Mouse (Mus musculus) adrenal gland, adult 8-10 months (tissue): ENCODE data around the gene Gm13285. TPM values are rescaled to one million over a fixed set of nuclear protein-coding genes. Genes with fewer than 3 reads are reported as not detected.
A peak's percentile ranks its signal among the peaks of the same experiment; 100 is the strongest.
"Not testable (repeated sequence)": the region's sequence is repeated elsewhere in the genome, so short reads cannot be mapped to it uniquely, and the experiment has no call there.

ENCODE experiments used
- DNase-seq: peaks from one replicate; pipeline ENCODE4 v3.0.0; 2022
- total RNA-seq, 4 experiments: library from RNA; stranded (reverse); gene quantifications; 2 replicates each; pipeline ENCODE4 v1.2.4; 2022

Gm13285 gene
- total RNA-seq, 4 experiments from 2014 or later = 0.24 TPM; not detected in 3

DNA sequence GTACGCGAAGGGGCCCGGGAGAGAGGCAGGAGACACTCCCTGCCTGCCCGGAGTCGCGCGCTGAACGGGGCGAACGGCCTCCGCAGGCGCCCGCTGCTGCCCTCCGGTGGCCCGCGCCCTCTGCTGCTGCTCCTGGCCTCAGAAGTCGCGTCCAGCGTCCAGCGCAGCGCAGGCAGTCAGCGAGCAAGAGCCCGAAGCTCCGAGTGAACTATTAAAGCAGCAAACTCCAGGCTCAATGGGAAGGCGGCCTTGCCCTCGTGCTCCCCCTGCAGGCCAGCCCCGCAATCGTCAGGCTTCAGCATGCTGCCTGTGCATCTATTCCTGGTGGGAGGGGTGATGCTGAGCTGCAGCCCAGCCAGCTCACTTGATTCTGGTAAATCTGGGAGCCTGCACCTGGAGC, 2.4 kb upstream of the Gm13285 start, which contains the start of gene Gm13279:
Gene Gm13279 (plus strand): TSS at position 301 of the 400 bp plus-strand sequence.
- not testable (repeated sequence) for DNase-seq

DNA sequence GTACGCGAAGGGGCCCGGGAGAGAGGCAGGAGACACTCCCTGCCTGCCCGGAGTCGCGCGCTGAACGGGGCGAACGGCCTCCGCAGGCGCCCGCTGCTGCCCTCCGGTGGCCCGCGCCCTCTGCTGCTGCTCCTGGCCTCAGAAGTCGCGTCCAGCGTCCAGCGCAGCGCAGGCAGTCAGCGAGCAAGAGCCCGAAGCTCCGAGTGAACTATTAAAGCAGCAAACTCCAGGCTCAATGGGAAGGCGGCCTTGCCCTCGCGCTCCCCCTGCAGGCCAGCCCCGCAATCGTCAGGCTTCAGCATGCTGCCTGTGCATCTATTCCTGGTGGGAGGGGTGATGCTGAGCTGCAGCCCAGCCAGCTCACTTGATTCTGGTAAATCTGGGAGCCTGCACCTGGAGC, 3.5 kb downstream of the Gm13285 start, which contains the start of gene Gm13287:
Gene Gm13287 (plus strand): TSS at position 301 of the 400 bp plus-strand sequence.
- not testable (repeated sequence) for DNase-seq

DNA sequence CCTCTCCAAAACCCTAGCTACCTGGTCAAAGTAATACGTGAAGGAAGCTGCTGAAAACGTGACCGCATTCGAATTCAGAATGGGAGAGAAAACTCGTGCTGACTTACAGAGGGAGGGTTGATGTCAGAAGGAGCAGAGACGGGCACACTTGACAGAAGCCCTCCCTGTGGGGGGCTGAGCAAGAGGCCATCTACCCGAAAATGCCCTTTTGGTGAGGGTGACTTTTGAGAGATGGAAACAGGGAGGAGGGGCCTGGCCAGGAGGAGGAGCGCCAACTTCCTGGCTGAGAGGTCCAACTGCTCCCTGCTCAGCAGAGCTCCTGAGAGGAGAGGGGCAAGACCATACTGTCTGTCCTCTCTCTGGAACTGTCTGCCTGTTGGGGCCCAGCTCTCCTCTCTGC, 5.8 kb downstream of the Gm13285 start, which contains the start of gene Gm13288:
Gene Gm13288 (plus strand): TSS at position 301 of the 400 bp plus-strand sequence.
- DNase-seq = not testable (repeated sequence)

DNA sequence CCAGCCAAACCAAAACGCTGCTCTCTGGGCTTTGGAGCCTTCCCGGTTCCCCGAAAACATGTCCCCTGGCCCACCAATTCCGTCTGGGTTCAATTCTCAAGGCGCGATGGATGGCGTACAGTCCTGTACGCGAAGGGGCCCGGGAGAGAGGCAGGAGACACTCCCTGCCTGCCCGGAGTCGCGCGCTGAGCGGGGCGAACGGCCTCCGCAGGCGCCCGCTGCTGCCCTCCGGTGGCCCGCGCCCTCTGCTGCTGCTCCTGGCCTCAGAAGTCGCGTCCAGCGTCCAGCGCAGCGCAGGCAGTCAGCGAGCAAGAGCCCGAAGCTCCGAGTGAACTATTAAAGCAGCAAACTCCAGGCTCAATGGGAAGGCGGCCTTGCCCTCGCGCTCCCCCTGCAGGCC, 6.3 kb downstream of the Gm13285 start:
- DNase-seq = peak; percentile 21

DNA sequence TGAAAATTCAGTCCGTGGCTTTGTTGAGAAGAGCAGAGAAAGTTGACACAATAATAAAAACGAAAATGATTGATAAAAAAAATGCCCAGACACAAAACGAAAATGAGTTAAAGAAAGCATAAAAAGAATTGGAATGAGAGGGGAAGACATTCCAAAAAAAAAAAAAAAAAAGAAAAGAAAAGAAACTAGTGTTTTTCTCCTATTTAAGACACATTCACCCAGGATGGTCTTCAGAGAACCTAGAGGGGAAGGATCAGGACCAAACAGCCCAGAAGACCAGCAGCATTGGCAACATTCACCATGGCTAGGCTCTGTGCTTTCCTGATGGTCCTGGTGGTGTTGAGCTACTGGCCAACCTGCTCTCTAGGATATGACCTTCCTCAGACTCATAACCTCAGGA, 16.5 kb downstream of the Gm13285 start, which contains the start of gene Ifna7:
Gene Ifna7 (plus strand): TSS at position 301 of the 400 bp plus-strand sequence.
- DNase-seq = no peak

DNA sequence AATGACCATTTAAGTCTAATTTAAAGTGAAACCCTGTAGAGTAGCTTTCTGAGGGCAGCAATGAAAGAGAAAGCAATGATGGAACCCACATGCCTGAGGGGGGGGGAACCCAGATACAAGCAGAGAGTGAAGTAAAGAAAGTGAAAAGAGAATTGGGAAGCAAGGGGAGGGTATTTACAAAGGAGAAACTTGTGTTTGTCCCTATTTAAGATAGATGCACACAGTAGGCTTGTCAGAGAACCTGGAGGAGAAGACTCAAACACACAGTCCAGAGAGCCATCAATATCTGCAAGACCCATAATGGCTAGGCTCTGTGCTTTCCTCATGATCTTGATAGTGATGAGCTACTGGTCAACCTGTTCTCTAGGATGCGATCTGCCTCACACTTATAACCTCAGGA, 20.2 kb downstream of the Gm13285 start, which contains the start of gene Ifna11:
Gene Ifna11 (plus strand): TSS at position 301 of the 400 bp plus-strand sequence.
- no peak for DNase-seq

DNA sequence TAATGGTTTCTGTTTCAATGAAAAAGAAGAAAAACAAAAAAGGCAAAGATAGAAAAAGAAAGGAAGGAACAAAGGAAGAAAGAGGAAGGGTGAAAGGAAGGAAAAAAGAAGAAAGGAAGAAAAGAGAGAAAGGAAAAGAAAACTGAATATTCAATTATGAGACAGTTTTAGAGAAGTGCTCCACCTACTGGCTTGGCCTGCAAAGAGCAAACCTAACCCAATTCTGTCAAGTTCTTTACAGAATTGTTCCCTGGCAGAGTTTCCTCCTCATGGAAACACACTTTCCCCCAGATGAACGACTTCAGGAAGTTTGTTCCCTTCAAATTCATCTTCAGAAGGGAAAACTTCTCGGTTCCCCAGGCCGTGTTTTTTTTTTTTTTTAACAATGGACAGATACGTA, 23.5 kb downstream of the Gm13285 start:
- DNase-seq = no peak

DNA sequence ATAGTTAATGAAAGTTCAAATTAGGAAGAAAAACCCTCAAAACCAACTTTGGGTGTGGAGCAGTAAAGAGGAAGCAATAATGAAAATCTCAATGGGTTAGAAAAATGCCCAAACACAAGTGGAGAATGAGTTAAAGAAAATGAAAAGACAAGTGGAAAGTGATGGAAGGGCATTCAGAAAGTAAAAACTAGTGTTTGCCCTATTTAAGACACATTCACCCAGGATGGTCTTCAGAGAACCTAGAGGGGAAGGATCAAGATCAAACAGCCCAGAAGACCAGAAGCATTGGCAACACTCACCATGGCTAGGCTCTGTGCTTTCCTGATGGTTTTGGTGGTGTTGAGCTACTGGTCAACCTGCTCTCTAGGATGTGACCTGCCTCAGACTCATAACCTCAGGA, 27.7 kb downstream of the Gm13285 start, which contains the start of gene Ifna6:
Gene Ifna6 (plus strand): TSS at position 301 of the 400 bp plus-strand sequence.
- DNase-seq = not testable (repeated sequence)

DNA sequence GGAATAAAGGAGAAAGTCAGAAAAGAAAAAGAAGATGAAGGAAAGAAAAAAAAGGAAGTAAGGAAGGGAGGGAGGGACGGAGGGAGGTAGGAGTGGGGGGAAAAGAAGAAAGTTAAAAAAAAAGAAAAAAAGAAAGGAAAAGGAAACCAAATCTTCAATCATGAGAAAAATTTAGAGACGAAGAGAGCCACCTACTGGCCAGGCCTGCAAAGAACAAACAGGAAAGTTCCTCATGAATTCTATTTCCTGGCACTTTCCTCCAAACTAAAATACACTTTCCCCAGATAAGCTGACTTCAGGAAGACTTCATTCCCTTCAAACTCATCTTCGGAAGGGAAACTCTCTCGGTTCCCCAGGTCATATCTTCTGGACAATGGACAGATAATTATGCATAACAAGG, 31.1 kb downstream of the Gm13285 start:
- no peak for DNase-seq

DNA sequence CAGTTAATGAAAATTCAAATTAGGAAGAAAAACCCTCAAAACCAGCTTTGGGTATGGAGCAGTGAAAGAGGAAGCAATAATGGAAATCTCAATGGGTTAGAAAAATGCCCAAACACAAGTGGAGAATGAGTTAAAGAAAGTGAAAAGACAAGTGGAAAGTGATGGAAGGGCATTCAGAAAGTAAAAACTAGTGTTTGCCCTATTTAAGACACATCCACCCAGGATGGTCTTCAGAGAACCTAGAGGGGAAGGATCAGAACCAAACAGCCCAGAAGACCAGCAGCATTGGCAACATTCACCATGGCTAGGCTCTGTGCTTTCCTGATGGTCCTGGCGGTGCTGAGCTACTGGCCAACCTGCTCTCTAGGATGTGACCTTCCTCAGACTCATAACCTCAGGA, 35.8 kb downstream of the Gm13285 start, which contains the start of gene Ifna5:
Gene Ifna5 (plus strand): TSS at position 301 of the 400 bp plus-strand sequence.
- not testable (repeated sequence) for DNase-seq

DNA sequence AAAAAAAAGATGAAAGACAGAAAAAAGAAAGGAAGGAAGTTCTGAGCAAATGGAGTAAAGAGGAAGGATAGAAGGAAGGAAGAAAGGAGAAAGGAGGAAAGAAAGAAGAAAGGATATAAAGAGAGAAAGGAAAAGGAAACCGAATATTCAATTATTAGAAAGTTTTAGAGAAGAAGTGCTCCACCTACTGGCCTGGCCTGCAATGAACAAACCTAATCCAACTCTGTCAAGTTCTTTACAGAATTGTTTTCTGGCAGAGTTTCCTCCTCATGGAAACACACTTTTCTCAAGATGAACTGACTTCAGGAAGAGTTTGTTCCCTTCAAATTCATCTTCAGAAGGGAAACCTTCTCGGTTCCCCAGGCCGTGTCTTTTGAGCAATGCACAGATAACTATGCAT, 39.4 kb downstream of the Gm13285 start:
- DNase-seq = no peak

DNA sequence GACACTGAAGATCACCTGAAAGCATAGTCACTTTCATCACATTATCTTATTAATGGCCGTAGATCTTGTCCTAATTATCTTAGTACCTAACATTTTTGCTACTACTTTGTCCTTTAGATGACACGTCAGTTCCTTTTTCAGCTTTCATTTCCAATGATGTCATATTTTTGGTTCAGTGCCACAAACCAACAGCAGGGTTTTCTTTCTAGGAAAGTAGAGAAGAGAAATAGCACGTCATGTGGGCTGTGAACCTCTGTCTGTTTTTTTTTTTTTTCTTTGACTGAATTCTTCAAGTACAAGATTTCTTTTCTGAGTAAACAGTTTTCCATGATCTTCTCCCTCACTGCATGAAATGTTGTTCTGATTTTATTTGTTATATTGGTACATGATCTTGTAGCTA, 40.6 kb downstream of the Gm13285 start:
- DNase-seq = no peak

DNA sequence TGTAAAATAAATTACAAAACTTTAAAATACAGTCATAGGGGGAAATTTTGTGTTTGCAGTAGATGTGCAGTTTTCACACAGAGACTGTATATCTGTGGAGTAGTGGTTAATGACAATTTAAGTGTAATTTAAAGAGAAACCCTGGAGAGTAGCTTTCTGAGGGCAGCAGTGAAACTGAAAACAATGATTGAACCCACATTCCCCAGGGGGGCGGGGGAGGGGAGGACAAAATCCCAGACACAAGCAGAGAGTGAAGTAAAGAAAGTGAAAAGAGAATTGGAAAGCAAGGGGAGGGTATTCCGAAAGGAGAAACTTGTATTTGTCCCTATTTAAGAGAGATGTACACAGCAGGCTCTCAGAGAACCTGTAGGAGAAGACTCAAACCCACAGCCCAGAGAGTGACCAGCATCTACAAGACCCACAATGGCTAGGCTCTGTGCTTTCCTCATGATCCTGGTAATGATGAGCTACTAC, 42.0 kb downstream of the Gm13285 start, which contains the start of gene Ifna4:
Gene Ifna4 (plus strand): TSS at position 424 of the 474 bp plus-strand sequence.
- no peak for DNase-seq

DNA sequence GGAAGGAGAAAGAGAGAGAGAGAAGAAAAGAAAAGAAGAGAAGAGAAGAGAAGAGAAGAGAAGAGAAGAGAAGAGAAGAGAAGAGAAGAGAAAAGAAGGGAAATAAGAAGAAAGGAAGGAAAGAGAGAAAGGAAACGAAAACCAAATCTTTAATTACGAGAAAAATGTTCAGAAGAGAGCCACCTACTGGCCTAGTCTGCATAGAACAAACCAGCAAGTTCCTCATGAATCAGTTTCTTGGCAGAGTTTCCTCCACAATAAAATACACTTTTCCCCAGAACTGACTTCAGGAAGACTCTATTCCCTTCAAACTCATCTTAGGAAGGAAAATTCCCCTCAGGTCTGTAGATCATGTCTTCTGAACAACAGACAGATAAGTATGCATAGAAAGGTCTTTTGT, 45.9 kb downstream of the Gm13285 start:
- DNase-seq = no peak

DNA sequence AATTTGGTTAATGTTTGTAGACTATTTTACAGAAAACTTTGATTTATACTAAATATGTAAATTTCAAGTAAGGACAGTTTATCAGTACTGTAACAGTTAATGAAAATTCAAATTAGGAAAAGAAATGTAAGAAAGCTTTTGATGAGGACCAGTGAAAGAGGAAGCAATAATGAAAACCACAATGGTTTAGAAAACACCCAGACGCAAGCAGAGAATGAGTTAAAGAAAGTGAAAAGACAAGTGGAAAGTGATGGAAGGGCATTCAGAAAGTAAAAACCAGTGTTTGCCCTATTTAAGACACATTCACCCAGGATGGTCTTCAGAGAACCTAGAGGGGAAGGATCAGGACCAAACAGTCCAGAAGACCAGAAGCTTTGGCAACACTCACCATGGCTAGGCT, 50.2 kb downstream of the Gm13285 start, which contains the start of gene Ifna1:
Gene Ifna1 (plus strand): TSS at position 390 of the 400 bp plus-strand sequence.
- no peak for DNase-seq

Other genes with a start within 250 kb of the Gm13285 start
- gene Ifna15, start 241.4 kb upstream of the Gm13285 start, total RNA-seq = not detected
- not detected for gene Ifna14, start 227.9 kb upstream of the Gm13285 start, total RNA-seq
- not detected for gene Ifna9, start 207.3 kb upstream of the Gm13285 start, total RNA-seq
- not detected for gene Ifna12, start 196.3 kb upstream of the Gm13285 start, total RNA-seq
- gene C87499, start 165.3 kb upstream of the Gm13285 start, total RNA-seq = not detected
- not detected for gene Ifna13, start 155.2 kb upstream of the Gm13285 start, total RNA-seq
- not detected for gene Ifna16, start 122.7 kb upstream of the Gm13285 start, total RNA-seq
- not detected for gene Ifna2, start 115.8 kb upstream of the Gm13285 start, total RNA-seq
- gene Ifnab, start 108.3 kb upstream of the Gm13285 start, total RNA-seq = not detected
- under 1 TPM; 0.67 to 0.92 (median 0.73) TPM for gene Gm26566, start 77.9 kb upstream of the Gm13285 start, total RNA-seq
- 100 to 1,000 TPM in 1 of 4 experiments, 10 to 100 TPM in 3; 76.7 to 100 (median 91.0) TPM for gene Klhl9, start 77.2 kb upstream of the Gm13285 start, total RNA-seq
- not detected for gene Gm13271, start 44.8 kb upstream of the Gm13285 start, total RNA-seq
- not detected for gene Gm13283, start 39.5 kb upstream of the Gm13285 start, total RNA-seq
- under 1 TPM in 1 of 4 experiments, not detected in 3; 0.46 TPM for gene Gm13290, start 25.8 kb upstream of the Gm13285 start, total RNA-seq
- not detected for gene Gm13289, start 22.7 kb upstream of the Gm13285 start, total RNA-seq
- not detected for gene Gm13272, start 19.8 kb upstream of the Gm13285 start, total RNA-seq
- under 1 TPM in 1 of 4 experiments, not detected in 3; 0.49 TPM for gene Ifnz, start 17.5 kb upstream of the Gm13285 start, total RNA-seq
- not detected for gene Gm13276, start 14.0 kb upstream of the Gm13285 start, total RNA-seq
- gene Gm13277, start 11.0 kb upstream of the Gm13285 start, total RNA-seq = not detected
- not detected for gene Gm13278, start 8.1 kb upstream of the Gm13285 start, total RNA-seq
- not detected for gene Gm13275, start 5.2 kb upstream of the Gm13285 start, total RNA-seq
- not detected for gene Gm13279, start 2.3 kb upstream of the Gm13285 start, total RNA-seq
- gene Gm13287, start 3.6 kb downstream of the Gm13285 start, total RNA-seq = not detected
- not detected for gene Gm13288, start 5.9 kb downstream of the Gm13285 start, total RNA-seq
- gene Ifna7, start 16.6 kb downstream of the Gm13285 start, total RNA-seq = not detected
- gene Ifna11, start 20.3 kb downstream of the Gm13285 start, total RNA-seq = not detected
- gene Ifna6, start 27.8 kb downstream of the Gm13285 start, total RNA-seq = not detected
- not detected for gene Ifna5, start 35.9 kb downstream of the Gm13285 start, total RNA-seq
- gene Ifna4, start 42.2 kb downstream of the Gm13285 start, total RNA-seq = not detected
- gene Ifna1, start 50.4 kb downstream of the Gm13285 start, total RNA-seq = not detected
- not detected for gene Ifne, start 80.5 kb downstream of the Gm13285 start, total RNA-seq